Mouse (Mus musculus) lung, adult 2 months (tissue): Measurements from ENCODE around the gene Memo1. TPM values are rescaled to one million over a fixed set of nuclear protein-coding genes. Genes with fewer than 3 reads are reported as not detected.
"Not testable (repeated sequence)": the region's sequence is repeated elsewhere in the genome, so short reads cannot be mapped to it uniquely, and the experiment has no call there.

Experiments
- DNase-seq: peaks from one replicate; pipeline ENCODE4 v3.0.0; 2022
- H3K4me1 ChIP-seq: fragments of 200-500 bp; 2 replicates; pipeline ENCODE4 v1.6.1; 2011; ENCODE audit warnings: low read length; ENCODE audit not compliant: control insufficient read depth, insufficient read depth
- H3K4me3 ChIP-seq: fragments of 200-500 bp; replicated peaks from 2 replicates; pipeline ENCODE3; 2011; ENCODE audit warnings: low read depth, mild to moderate bottlenecking, control low read depth, low read length; ENCODE audit errors: extremely low read depth
- CTCF ChIP-seq: fragments of 200-500 bp; IDR thresholded peaks from 2 replicates; pipeline ENCODE4 v1.5.1; 2011; ENCODE audit warnings: mild to moderate bottlenecking, low read length, control low read depth; ENCODE audit not compliant: insufficient read depth
- POLR2A ChIP-seq: fragments of 200-500 bp; IDR thresholded peaks from 2 replicates; pipeline ENCODE4 v1.6.1; 2011; ENCODE audit warnings: low read depth, mild to moderate bottlenecking, control low read depth, low read length, borderline replicate concordance; ENCODE audit errors: extremely low read depth
- WGBS: fragments of 180-500 bp; shearing (Covaris S2); methylation state at CpG from one replicate; pipeline ENCODE4 v1.1.7; 2018; 5-methylcytosine and 5-hydroxymethylcytosine counted together
- polyA plus RNA-seq: library from polyadenylated mRNA; depleted of rRNA; stranded (reverse); fragments of >200 nt; gene quantifications from 2 replicates; pipeline ENCODE4 v1.2.3, GENCODE M21; 2012

Gene Memo1
- polyA plus RNA-seq, 1 experiment, result 23.3 TPM

- no peak for TF ChIP-seq POLR2A
- no peak for TF ChIP-seq CTCF
- Histone ChIP-seq H3K4me3 (no peak overlapping the region), H3K4me1 (peaks cover 17% of the 10 kb centered on the region)
- no peak for DNase-seq
- 64% methylated on average over 3 of the region's 3 CpGs for WGBS
Measured at GRCm38 (mm10) chr17:74264333-74265155, 30.8 kb downstream of the Memo1 start.

GRCm38 (mm10) chr17:74262415-74262814, 32.9 kb downstream of the Memo1 start:
- no peak for DNase-seq
- WGBS, result 83% methylated on average over 3 of the region's 3 CpGs
- TF ChIP-seq CTCF (no peak), POLR2A (no peak)
- H3K4me3 ChIP-seq, result no peak overlapping the region
- H3K4me1 ChIP-seq, result peaks cover 17% of the 10 kb centered on the region

- Histone ChIP-seq H3K4me1 (no peaks in the 10 kb centered on the region), H3K4me3 (no peak overlapping the region)
- no peak for TF ChIP-seq POLR2A
- TF ChIP-seq CTCF, result no peak
- WGBS, result 66% methylated on average over 1 of the region's 1 CpGs
- DNase-seq, result no peak
Measured at GRCm38 (mm10) chr17:74245284-74245683, 50.0 kb downstream of the Memo1 start.

- H3K4me1 ChIP-seq, result no peaks in the 10 kb centered on the region
- no peak for TF ChIP-seq CTCF
- no peak for TF ChIP-seq POLR2A
- WGBS, result 66% methylated on average over 3 of the region's 3 CpGs
- no peak for DNase-seq
- H3K4me3 ChIP-seq, result no peak overlapping the region
Measured at GRCm38 (mm10) chr17:74242788-74243187, 52.5 kb downstream of the Memo1 start.

- WGBS, result 95% methylated on average over 1 of the region's 1 CpGs
- no peak for DNase-seq
- no peak overlapping the region for H3K4me3 ChIP-seq
- TF ChIP-seq CTCF (no peak), POLR2A (no peak)
- H3K4me1 ChIP-seq, result no peaks in the 10 kb centered on the region
Measured at GRCm38 (mm10) chr17:74240322-74240721, 55.0 kb downstream of the Memo1 start.

- Histone ChIP-seq H3K4me1 (no peaks in the 10 kb centered on the region), H3K4me3 (no peak overlapping the region)
- TF ChIP-seq POLR2A (no peak), CTCF (no peak)
- no peak for DNase-seq
- WGBS, result 84% methylated on average over 3 of the region's 3 CpGs
Measured at GRCm38 (mm10) chr17:74228131-74228759, 67.1 kb downstream of the Memo1 start.

- Histone ChIP-seq H3K4me3 (no peak overlapping the region), H3K4me1 (no peaks in the 10 kb centered on the region; the same call in 1 of the 2 replicates)
- no peak for DNase-seq
- TF ChIP-seq POLR2A (no peak), CTCF (no peak)
- WGBS, result 64% methylated on average over 2 of the region's 2 CpGs
Measured at GRCm38 (mm10) chr17:74217304-74217703, 78.0 kb downstream of the Memo1 start.

GRCm38 (mm10) chr17:74212831-74213524, 82.3 kb downstream of the Memo1 start:
- not testable (repeated sequence) for DNase-seq, H3K4me3 ChIP-seq, H3K4me1 ChIP-seq
- WGBS, result 89% methylated on average over 16 of the region's 16 CpGs

- no peak for DNase-seq
- H3K4me1 ChIP-seq, result no peaks in the 10 kb centered on the region
- no peak for TF ChIP-seq CTCF
- TF ChIP-seq POLR2A, result no peak
- 58% methylated on average over 5 of the region's 5 CpGs for WGBS
- no peak overlapping the region for H3K4me3 ChIP-seq
Measured at GRCm38 (mm10) chr17:74209143-74209908, 86.0 kb downstream of the Memo1 start.
